In genomic region chr16:8637217-8638051, GRCm38 (mm10) we compare ENCODE assay signal across 8 mouse cellular contexts. TPM values are rescaled to one million over a fixed set of nuclear protein-coding genes. Genes with fewer than 3 reads are reported as not detected.
DNase-seq lines count a peak whose midpoint lies in the region; ATAC-seq and TF ChIP-seq lines count a peak whose summit lies in the region.

Gene Pmm2, plus strand, starts transcription at chr16:8637674.
Gene Tmem186, minus strand, starts transcription at chr16:8637712.

- H3K27ac ChIP-seq in ES-Bruce4 (ENCODE audit: insufficient read depth, low read length), result peak within 1 kb of the TSS; percentile 65
- H3K27ac ChIP-seq in forebrain, embryonic 13.5 days, result peak within 1 kb of the TSS; percentile 70
- H3K27ac ChIP-seq in liver, postnatal 0 days (ENCODE audit: low read depth), result peak within 1 kb of the TSS; percentile 98
- peak within 1 kb of the TSS; percentile 72 for H3K27ac ChIP-seq in neural tube, embryonic 14.5 days (ENCODE audit: low read depth, low read length)

- no peaks in the 10 kb centered on the region for H3K9me3 ChIP-seq in ES-Bruce4 (replicated peaks; ENCODE audit: control insufficient read depth, insufficient read depth, low read length, poor library complexity, severe bottlenecking)
- H3K9me3 ChIP-seq in forebrain, embryonic 13.5 days (replicated peaks), result no peaks in the 10 kb centered on the region
- no peaks in the 10 kb centered on the region for H3K9me3 ChIP-seq in liver, postnatal 0 days (ENCODE audit: low read length)
- no peaks in the 10 kb centered on the region for H3K9me3 ChIP-seq in neural tube, embryonic 14.5 days (ENCODE audit: control insufficient read depth, low read length)

- DNase-seq in heart, postnatal 10 days, result peak; percentile 89 to 90
- peak; percentile 86 for DNase-seq in large intestine, adult 2 months (ENCODE audit: low read depth, low spot score)
- peak; percentile 88 for DNase-seq in liver, postnatal 0 days
- DNase-seq in testis, postnatal 10 days (ENCODE audit: low spot score), result peak; percentile 88

- TF ChIP-seq CTCF in ES-Bruce4 (IDR thresholded peaks at IDR 0.05; ENCODE audit: low read depth, low read length), result no peak
- peak; percentile 59 for TF ChIP-seq CTCF in liver, postnatal 0 days (IDR thresholded peaks at IDR 0.05; ENCODE audit: low read depth)

- intact Hi-C loops in heart, postnatal 10 days (cut with DNase I), result loop anchor here (2.0 to 5.0 kb wide), 2 partner anchors 39 to 125 kb away; partner anchors contain the start of gene Abat

- ATAC-seq in cerebellum, adult (ENCODE audit: insufficient number of reproducible peaks, low FRiP score, low TSS enrichment), result peak; percentile 93
- peak; percentile 94 for ATAC-seq in forebrain, embryonic 13.5 days
- ATAC-seq in liver, postnatal 0 days, result peak; percentile 91
- peak; percentile 94 for ATAC-seq in neural tube, embryonic 14.5 days (ENCODE audit: low read depth)

- peaks cover 5% of the 10 kb centered on the region; the same call in 1 of the 2 replicates for H3K36me3 ChIP-seq in ES-Bruce4 (ENCODE audit: control insufficient read depth, insufficient read depth, low read length, poor library complexity, severe bottlenecking)
- H3K36me3 ChIP-seq in forebrain, embryonic 13.5 days (ENCODE audit: poor library complexity, severe bottlenecking), result peaks cover 30% of the 10 kb centered on the region
- peaks cover 22% of the 10 kb centered on the region for H3K36me3 ChIP-seq in liver, postnatal 0 days (replicated peaks; ENCODE audit: insufficient read depth, low read length)
- no peaks in the 10 kb centered on the region for H3K36me3 ChIP-seq in neural tube, embryonic 14.5 days (ENCODE audit: control insufficient read depth, insufficient read depth, low read length)

- H3K4me2 ChIP-seq in forebrain, embryonic 13.5 days, result peak within 1 kb of the TSS; percentile 94
- peak within 1 kb of the TSS; percentile 88 for H3K4me2 ChIP-seq in liver, postnatal 0 days (ENCODE audit: low read depth, low read length)
- peak within 1 kb of the TSS; percentile 81 for H3K4me2 ChIP-seq in neural tube, embryonic 14.5 days (ENCODE audit: low read depth, low read length)

- H3K27me3 ChIP-seq in ES-Bruce4 (ENCODE audit: control insufficient read depth, insufficient read depth, low read length, poor library complexity, severe bottlenecking), result no peaks in the 10 kb centered on the region
- no peaks in the 10 kb centered on the region for H3K27me3 ChIP-seq in forebrain, embryonic 13.5 days
- H3K27me3 ChIP-seq in liver, postnatal 0 days (ENCODE audit: insufficient read depth, low read length), result no peaks in the 10 kb centered on the region
- H3K27me3 ChIP-seq in neural tube, embryonic 14.5 days (ENCODE audit: control insufficient read depth, insufficient read depth, low read length), result no peaks in the 10 kb centered on the region

- no peak for TF ChIP-seq POLR2A in ES-Bruce4 (IDR thresholded peaks at IDR 0.05; ENCODE audit: insufficient read depth, low read length)

- under 1% methylated on average over 59 of the region's 59 CpGs for WGBS in forebrain, embryonic 13.5 days
- WGBS in large intestine, adult 2 months, result under 1% methylated on average over 59 of the region's 59 CpGs
- under 1% methylated on average over 59 of the region's 59 CpGs for WGBS in liver, postnatal 0 days (ENCODE audit: insufficient replicate concordance)
- WGBS in neural tube, embryonic 14.5 days, result under 1% methylated on average over 59 of the region's 59 CpGs

- TF ChIP-seq EP300 in ES-Bruce4 (IDR thresholded peaks at IDR 0.05; ENCODE audit: insufficient read depth, low read depth, low read length), result no peak
- TF ChIP-seq EP300 in liver, postnatal 0 days (IDR thresholded peaks at IDR 0.05; ENCODE audit: low read depth), result peak; percentile 49

- peak within 1 kb of the TSS; percentile 77 for H3K9ac ChIP-seq in ES-Bruce4 (ENCODE audit: low read depth, poor library complexity, severe bottlenecking)
- peak within 1 kb of the TSS; percentile 84 for H3K9ac ChIP-seq in forebrain, embryonic 13.5 days
- H3K9ac ChIP-seq in liver, postnatal 0 days (replicated peaks), result peak within 1 kb of the TSS; percentile 89
- peak within 1 kb of the TSS; percentile 64 for H3K9ac ChIP-seq in neural tube, embryonic 14.5 days (replicated peaks; ENCODE audit: low read depth, low read length)

- H3K4me3 ChIP-seq in ES-Bruce4 (ENCODE audit: low read depth, low read length), result peak within 1 kb of the TSS; percentile 99
- H3K4me3 ChIP-seq in forebrain, embryonic 13.5 days, result peak within 1 kb of the TSS; percentile 62
- peak within 1 kb of the TSS; percentile 93 for H3K4me3 ChIP-seq in liver, postnatal 0 days (ENCODE audit: low read depth, low read length)
- H3K4me3 ChIP-seq in neural tube, embryonic 14.5 days (ENCODE audit: low read depth, low read length), result peak within 1 kb of the TSS; percentile 64

- no peaks in the 10 kb centered on the region for H3K4me1 ChIP-seq in ES-Bruce4 (ENCODE audit: control insufficient read depth, insufficient read depth, low read length)
- H3K4me1 ChIP-seq in forebrain, embryonic 13.5 days, result peaks cover 28% of the 10 kb centered on the region
- peaks cover 31% of the 10 kb centered on the region for H3K4me1 ChIP-seq in liver, postnatal 0 days (ENCODE audit: insufficient read depth)
- peaks cover 15% of the 10 kb centered on the region for H3K4me1 ChIP-seq in neural tube, embryonic 14.5 days (ENCODE audit: control insufficient read depth, insufficient read depth, low read length)

RNA-seq across cellular contexts. Expression of gene Pmm2, which starts in this region (rescaled TPM):
- 20.9 and 25.2 TPM in 2 replicates for polyA plus RNA-seq in ES-Bruce4 (2011; ENCODE audit: insufficient read depth, insufficient read length, low read depth, missing spikeins)
- polyA plus RNA-seq in forebrain, embryonic 13.5 days (2015; fragmentation: Nextera tagmentation; extraction: Ambion mirVana), result 50.8 and 55.3 TPM in 2 replicates
- total RNA-seq in heart, postnatal 10 days (2021), result 10 to 100 TPM; 36.7 to 38.8 TPM
- polyA plus RNA-seq in large intestine, adult 2 months (2012; rRNA removed), result 241 and 248 TPM in 2 replicates
- 37.2 and 38.0 TPM in 2 replicates for polyA plus RNA-seq in liver, postnatal 0 days (2015; fragmentation: Nextera tagmentation; extraction: Ambion mirVana)
- 38.7 and 39.4 TPM in 2 replicates for polyA plus RNA-seq in neural tube, embryonic 14.5 days (2014; fragmentation: Nextera tagmentation; extraction: Ambion mirVana)

RNA-seq across cellular contexts. Expression of gene Tmem186, which starts in this region (rescaled TPM):
- polyA plus RNA-seq in ES-Bruce4 (2011; ENCODE audit: insufficient read depth, insufficient read length, low read depth, missing spikeins), result 17.1 and 17.5 TPM in 2 replicates
- polyA plus RNA-seq in forebrain, embryonic 13.5 days (2015; fragmentation: Nextera tagmentation; extraction: Ambion mirVana), result 22.9 and 26.9 TPM in 2 replicates
- total RNA-seq in heart, postnatal 10 days (2021), result 10 to 100 TPM; 14.2 to 15.2 TPM
- 11.7 and 16.1 TPM in 2 replicates for polyA plus RNA-seq in large intestine, adult 2 months (2012; rRNA removed)
- polyA plus RNA-seq in liver, postnatal 0 days (2015; fragmentation: Nextera tagmentation; extraction: Ambion mirVana), result 6.2 and 7.0 TPM in 2 replicates
- polyA plus RNA-seq in neural tube, embryonic 14.5 days (2014; fragmentation: Nextera tagmentation; extraction: Ambion mirVana), result 13.8 and 17.7 TPM in 2 replicates

Comparison
In these comparisons a context has a peak if more than half of its experiments do, and no peak if none do; other contexts are left out.
1. Peak in every context shown above with its lines: DNase-seq, ATAC-seq, H3K4me3 ChIP-seq and H3K27ac ChIP-seq.